Mouse (Mus musculus) liver, postnatal 0 days (tissue): ENCODE results near the gene Pcp4.

Experiments used
- CTCF ChIP-seq: sonication (generic); IDR thresholded peaks from 2 replicates; pipeline ENCODE4 v1.5.1; 2016; ENCODE audit warnings: antibody characterized with exemption, low read depth
- EP300 ChIP-seq: IDR thresholded peaks from 2 replicates; pipeline ENCODE4 v1.6.1; 2016; ENCODE audit warnings: antibody characterized with exemption, low read depth, mild to moderate bottlenecking

- TF ChIP-seq CTCF (no peak), EP300 (no peak)
These were observed 5.4 kb downstream of the Pcp4 start for GRCm38 (mm10) chr16:96472816-96473215.
